Mouse (Mus musculus) forebrain, embryonic 15.5 days (tissue): ENCODE results near the gene Htr3a. TPM values are rescaled to one million over a fixed set of nuclear protein-coding genes. Genes with fewer than 3 reads are reported as not detected.

Experiments
- ATAC-seq: fragments of 200-750 bp; cut with Nextera tagmentation; replicated peaks from 2 replicates; pipeline ENCODE4 v1.8.0; 2017; ENCODE audit warnings: mild to moderate bottlenecking, moderate TSS enrichment, moderate library complexity
- H3K27ac ChIP-seq: fragments of 300-500 bp; sonication (generic); replicated peaks from 2 replicates; pipeline ENCODE4 v1.5.1; 2015; ENCODE audit warnings: mild to moderate bottlenecking, inconsistent platforms
- H3K27me3 ChIP-seq: fragments of 300-500 bp; sonication (generic); 2 replicates; pipeline ENCODE4 v1.6.1; 2015; ENCODE audit warnings: inconsistent platforms
- H3K36me3 ChIP-seq: fragments of 300-500 bp; sonication (generic); 2 replicates; pipeline ENCODE4 v1.6.1; 2015; ENCODE audit warnings: mild to moderate bottlenecking, inconsistent platforms
- H3K4me1 ChIP-seq: fragments of 300-500 bp; sonication (generic); 2 replicates; pipeline ENCODE4 v1.6.1; 2015; ENCODE audit warnings: inconsistent platforms
- H3K4me2 ChIP-seq: fragments of 300-500 bp; sonication (generic); replicated peaks from 2 replicates; pipeline ENCODE4 v1.6.1; 2015; ENCODE audit warnings: mild to moderate bottlenecking, inconsistent platforms
- H3K4me3 ChIP-seq: fragments of 300-500 bp; sonication (generic); 2 replicates; pipeline ENCODE4 v1.5.1; 2015; ENCODE audit warnings: mild to moderate bottlenecking, inconsistent platforms
- H3K9ac ChIP-seq: fragments of 300-500 bp; sonication (generic); replicated peaks from 2 replicates; pipeline ENCODE4 v1.6.1; 2015; ENCODE audit warnings: mild to moderate bottlenecking, inconsistent platforms
- H3K9me3 ChIP-seq: fragments of 300-500 bp; sonication (generic); 2 replicates; pipeline ENCODE4 v1.6.1; 2016; ENCODE audit warnings: inconsistent platforms
- WGBS: fragments of 180-500 bp; shearing (Covaris S2); methylation state at CpG from one replicate; pipeline ENCODE4 v1.1.7; 2015; ENCODE audit warnings: mixed read lengths; 5-methylcytosine and 5-hydroxymethylcytosine counted together
- polyA plus RNA-seq: library from polyadenylated mRNA; unstranded; fragments of >200 nt; fragmentation: Nextera tagmentation; extraction: Ambion mirVana; gene quantifications from 2 replicates; pipeline ENCODE4 v1.2.1, GENCODE M21; 2015

Gene Htr3a
- polyA plus RNA-seq, 1 experiment from 2014 or later = 6.2 TPM

DNA sequence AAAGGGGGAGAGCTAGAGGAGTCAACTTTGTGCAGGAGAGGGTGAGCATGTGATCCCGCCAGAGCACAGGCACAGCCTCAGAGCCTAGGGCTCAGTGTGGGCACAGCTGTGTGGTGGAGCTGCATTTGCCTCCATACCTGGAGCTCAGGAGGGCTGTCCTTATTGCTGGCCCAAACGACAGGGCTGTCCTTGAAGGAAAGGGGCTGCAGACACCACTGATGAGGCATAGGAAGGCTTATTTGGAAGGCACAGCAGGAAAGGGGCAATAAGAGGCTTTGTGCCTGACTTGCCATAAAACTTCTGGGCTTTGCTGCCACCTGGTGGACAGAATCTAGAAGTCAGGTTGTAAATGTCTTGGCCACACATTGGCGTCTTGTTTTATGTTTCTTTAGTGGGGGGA lies 16.9 kb downstream of the Htr3a start:
- Histone ChIP-seq H3K9ac (no peak overlapping the region), H3K36me3 (no peaks in the 10 kb centered on the region), H3K27ac (no peak overlapping the region), H3K9me3 (no peaks in the 10 kb centered on the region), H3K4me2 (no peak overlapping the region), H3K27me3 (peaks cover 5% of the 10 kb centered on the region; the same call in 1 of the 2 replicates), H3K4me1 (peaks cover 19% of the 10 kb centered on the region), H3K4me3 (no peak overlapping the region)
- peak; percentile 53; the same call in 1 of the 2 replicates for ATAC-seq
- 28% methylated on average over 3 of the region's 3 CpGs for WGBS

DNA sequence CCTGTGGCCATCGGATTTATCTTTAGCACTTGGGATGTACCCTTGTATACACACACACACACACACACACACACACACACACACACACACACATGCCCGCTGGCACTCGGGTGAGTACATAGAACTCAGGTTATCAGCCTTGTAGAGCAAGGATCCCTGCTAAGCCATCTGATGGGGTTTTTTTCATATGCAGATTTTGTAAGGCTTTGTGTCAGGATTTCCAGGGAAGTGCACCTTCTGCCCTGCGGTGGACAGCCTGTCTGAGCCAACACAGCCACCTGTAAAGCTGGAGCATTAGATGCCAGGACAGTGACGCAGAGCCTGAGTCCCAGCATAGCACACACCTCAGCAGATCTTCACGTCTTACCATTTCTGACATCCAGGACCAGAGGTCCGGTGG lies 21.8 kb downstream of the Htr3a start:
- Histone ChIP-seq H3K9me3 (no peaks in the 10 kb centered on the region), H3K4me2 (no peak overlapping the region), H3K36me3 (no peaks in the 10 kb centered on the region), H3K4me3 (no peak overlapping the region), H3K4me1 (peaks cover 2% of the 10 kb centered on the region; the same call in 1 of the 2 replicates), H3K27me3 (no peaks in the 10 kb centered on the region), H3K9ac (no peak overlapping the region), H3K27ac (no peak overlapping the region)
- 74% methylated on average over 7 of the region's 7 CpGs for WGBS
- ATAC-seq = no peak

DNA sequence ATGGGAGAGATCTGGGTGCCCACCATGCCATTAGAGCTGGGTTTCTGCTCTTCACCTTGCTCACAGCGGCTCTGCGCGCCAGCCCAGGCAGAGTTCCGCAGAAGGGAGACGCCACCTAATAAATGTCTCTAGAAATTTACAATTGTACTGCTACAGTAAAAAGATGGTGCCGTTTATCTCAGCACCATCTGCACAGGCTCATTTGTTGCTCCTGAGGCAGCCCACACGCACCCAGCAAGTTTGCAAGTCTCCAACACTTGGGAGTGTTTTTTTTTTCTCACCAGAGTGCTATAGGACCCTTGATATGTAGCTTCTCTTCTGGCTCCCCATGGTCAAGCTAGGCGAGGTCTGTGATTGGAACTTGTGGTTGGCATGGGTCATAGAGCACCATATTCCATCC lies 38.0 kb downstream of the Htr3a start:
- 90% methylated on average over 8 of the region's 8 CpGs for WGBS
- Histone ChIP-seq H3K27me3 (no peaks in the 10 kb centered on the region), H3K4me1 (no peaks in the 10 kb centered on the region), H3K4me2 (no peak overlapping the region), H3K36me3 (no peaks in the 10 kb centered on the region), H3K9ac (no peak overlapping the region), H3K27ac (no peak overlapping the region), H3K9me3 (no peaks in the 10 kb centered on the region), H3K4me3 (no peak overlapping the region)
- ATAC-seq = no peak

DNA sequence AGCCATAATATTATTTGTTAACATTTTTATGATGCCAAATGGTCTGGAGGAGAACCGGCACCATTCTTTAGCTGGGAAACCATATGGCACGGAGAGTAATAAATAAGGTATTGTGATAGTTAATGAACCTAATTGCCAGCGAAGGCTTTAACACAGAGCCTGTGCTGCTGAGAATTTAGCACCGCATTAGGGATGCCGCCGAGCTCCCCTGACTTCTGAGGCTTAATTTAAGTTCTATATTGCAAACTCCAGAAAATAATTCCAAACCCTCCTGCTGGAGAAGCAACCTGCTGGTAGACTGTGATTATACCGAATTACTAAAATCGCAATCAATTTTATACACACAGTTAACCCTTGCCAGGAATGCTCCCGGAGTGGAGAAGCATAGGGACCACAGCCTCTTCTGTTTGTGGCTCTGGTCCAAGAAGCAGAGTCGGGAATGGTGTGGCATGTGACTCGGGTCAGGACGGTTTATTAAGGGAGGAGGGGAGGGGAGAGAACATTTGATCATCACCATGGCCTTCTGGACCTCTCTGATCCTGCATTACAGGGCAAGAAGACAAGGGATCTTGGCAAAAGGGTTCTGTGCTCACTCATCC lies 44.3 kb downstream of the Htr3a start:
- no peak for ATAC-seq
- H3K4me1 ChIP-seq = peaks cover 14% of the 10 kb centered on the region
- H3K9ac ChIP-seq = no peak overlapping the region
- no peaks in the 10 kb centered on the region for H3K9me3 ChIP-seq
- 0 out of 2 replicates have a peak, but pooled peaks cover 4% of the 10 kb centered on the region for H3K27me3 ChIP-seq
- no peak overlapping the region for H3K27ac ChIP-seq
- no peak overlapping the region for H3K4me3 ChIP-seq
- 20% methylated on average over 12 of the region's 12 CpGs for WGBS
- no peaks in the 10 kb centered on the region for H3K36me3 ChIP-seq
- H3K4me2 ChIP-seq = no peak overlapping the region

DNA sequence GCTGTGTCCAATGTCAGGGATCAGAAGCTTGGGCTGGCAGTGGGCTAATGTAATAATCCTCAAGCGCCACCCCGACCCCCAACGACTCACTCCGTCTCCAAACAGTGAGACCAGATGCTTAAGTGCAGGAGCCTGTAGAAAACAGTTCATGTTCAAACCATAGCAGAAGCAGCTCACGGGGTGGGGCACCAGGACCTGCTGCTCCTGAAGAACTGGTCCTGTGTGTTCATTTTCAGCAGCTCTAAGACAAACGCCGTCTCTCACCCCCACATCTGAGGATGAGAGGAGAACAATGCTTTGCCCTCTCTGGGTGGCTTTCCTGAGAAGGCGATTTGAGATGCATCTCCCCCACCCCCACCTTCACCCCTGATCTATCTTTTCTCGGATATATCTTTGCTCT lies 45.7 kb downstream of the Htr3a start:
- Histone ChIP-seq H3K9me3 (no peaks in the 10 kb centered on the region), H3K9ac (no peak overlapping the region), H3K4me2 (no peak overlapping the region), H3K36me3 (no peaks in the 10 kb centered on the region), H3K27me3 (0 out of 2 replicates have a peak, but pooled peaks cover 4% of the 10 kb centered on the region), H3K27ac (no peak overlapping the region), H3K4me3 (no peak overlapping the region), H3K4me1 (peaks cover 17% of the 10 kb centered on the region)
- ATAC-seq = no peak
- WGBS = 50% methylated on average over 9 of the region's 9 CpGs

DNA sequence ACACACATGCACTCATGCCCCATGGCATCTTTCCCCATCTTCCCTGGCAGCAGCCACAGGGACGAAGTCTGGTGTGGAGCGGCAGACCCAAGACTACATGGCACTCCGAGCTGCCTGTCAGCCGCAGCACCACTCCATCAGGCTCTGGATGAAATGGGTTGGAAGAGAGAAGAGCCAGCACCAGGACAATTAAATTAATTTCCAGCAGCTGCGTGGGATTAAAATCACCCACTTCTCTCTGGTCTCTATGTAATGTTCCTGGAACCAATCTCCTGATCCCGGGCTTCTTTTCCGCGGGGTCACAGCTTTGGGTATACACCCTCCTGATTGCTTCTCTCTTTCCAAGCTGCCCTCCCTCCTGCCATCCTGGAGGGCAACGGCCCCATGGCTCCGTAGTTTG lies 49.4 kb downstream of the Htr3a start:
- no peak overlapping the region for H3K27ac ChIP-seq
- ATAC-seq = no peak
- no peaks in the 10 kb centered on the region for H3K9me3 ChIP-seq
- no peaks in the 10 kb centered on the region for H3K36me3 ChIP-seq
- peaks cover 9% of the 10 kb centered on the region for H3K4me1 ChIP-seq
- 0 out of 2 replicates have a peak, but pooled peaks cover 4% of the 10 kb centered on the region for H3K27me3 ChIP-seq
- H3K9ac ChIP-seq = no peak overlapping the region
- WGBS = 83% methylated on average over 10 of the region's 10 CpGs
- H3K4me2 ChIP-seq = no peak overlapping the region
- no peak overlapping the region for H3K4me3 ChIP-seq

DNA sequence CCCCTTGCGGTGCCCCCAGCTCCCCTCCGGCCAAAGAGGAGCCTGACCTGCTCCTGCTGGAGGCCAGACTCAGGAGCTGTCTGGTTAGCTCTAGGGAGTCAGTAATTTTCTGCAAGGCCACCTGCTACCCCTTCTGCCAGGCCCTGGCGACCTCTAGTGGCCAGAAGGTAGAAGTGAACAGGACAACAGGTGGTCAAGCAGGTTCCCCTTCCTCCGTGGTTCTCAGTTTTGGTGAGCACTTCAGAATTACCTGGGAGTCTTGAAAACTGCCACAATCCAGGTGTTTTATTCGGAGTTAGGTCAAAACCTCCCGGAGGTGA lies 50.4 kb downstream of the Htr3a start:
- peak; percentile 61; the same call in 1 of the 2 replicates for ATAC-seq
- WGBS = 4% methylated on average over 6 of the region's 6 CpGs
- 0 out of 2 replicates have a peak, but pooled peaks cover under 1% of the 10 kb centered on the region for H3K27me3 ChIP-seq
- H3K36me3 ChIP-seq = no peaks in the 10 kb centered on the region
- H3K27ac ChIP-seq = no peak overlapping the region
- H3K4me1 ChIP-seq = peaks cover 4% of the 10 kb centered on the region; the same call in 1 of the 2 replicates
- H3K4me3 ChIP-seq = no peak overlapping the region
- no peak overlapping the region for H3K4me2 ChIP-seq
- no peaks in the 10 kb centered on the region for H3K9me3 ChIP-seq
- no peak overlapping the region for H3K9ac ChIP-seq

DNA sequence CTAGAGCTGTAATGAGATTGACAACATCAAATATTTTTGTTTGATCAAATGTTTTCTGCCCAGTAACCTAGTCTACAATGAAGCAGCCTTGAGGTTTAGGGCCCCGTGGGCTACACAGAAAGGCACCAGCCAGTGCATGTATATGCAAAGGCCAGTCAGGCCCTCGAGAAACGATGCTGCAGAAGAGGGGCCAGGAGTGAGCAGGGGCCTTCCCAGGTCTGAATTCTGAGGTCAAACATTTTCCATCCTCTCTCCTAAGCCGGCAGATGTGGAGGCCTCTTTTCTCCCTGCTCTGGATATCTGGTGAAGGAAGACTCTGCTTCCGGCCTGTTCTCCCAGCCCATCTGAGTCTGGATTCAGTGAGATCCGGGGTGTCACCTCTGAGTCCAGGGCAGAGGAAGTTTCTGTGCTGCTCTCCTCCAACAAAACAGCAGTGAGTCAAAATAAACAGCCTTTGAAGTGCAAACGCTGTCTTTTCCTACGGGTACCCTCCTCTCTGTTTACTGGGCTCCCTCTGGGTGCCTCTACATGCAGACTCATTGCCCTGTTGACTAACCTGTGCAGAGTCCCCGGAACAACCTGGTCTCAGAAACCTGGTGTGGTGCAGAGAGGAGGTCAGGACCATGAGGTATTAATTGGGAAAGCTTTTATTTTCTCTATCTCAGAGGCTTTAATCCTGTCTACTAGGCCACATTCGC lies 50.9 kb downstream of the Htr3a start:
- Histone ChIP-seq H3K9me3 (no peaks in the 10 kb centered on the region), H3K4me3 (no peak overlapping the region), H3K27ac (no peak overlapping the region), H3K9ac (no peak overlapping the region), H3K4me2 (no peak overlapping the region), H3K27me3 (no peaks in the 10 kb centered on the region), H3K36me3 (no peaks in the 10 kb centered on the region), H3K4me1 (peaks cover 4% of the 10 kb centered on the region; the same call in 1 of the 2 replicates)
- ATAC-seq = no peak
- 25% methylated on average over 10 of the region's 10 CpGs for WGBS

DNA sequence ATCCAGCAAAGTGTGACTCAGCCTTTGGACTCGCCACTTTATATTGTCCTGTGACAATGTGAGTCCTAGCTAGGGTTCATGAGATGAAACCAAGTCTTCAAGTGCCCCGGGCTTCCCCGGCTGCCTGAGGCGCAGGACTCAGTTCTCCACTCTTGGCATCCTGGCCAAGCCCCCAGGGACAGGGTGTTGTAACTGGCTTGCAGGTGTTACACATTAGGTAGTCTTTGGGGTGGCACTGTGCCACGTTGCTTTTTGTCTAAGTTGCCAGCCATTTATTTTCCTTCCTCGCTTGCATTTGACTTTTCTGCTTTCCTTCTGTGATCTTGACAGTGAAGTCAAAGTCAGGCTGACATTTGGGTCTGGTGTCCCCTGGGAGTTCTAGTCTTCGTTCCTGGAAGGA lies 53.0 kb downstream of the Htr3a start:
- Histone ChIP-seq H3K4me1 (peaks cover 4% of the 10 kb centered on the region; the same call in 1 of the 2 replicates), H3K4me2 (no peak overlapping the region), H3K9ac (no peak overlapping the region), H3K4me3 (no peak overlapping the region), H3K27ac (no peak overlapping the region), H3K27me3 (no peaks in the 10 kb centered on the region), H3K9me3 (no peaks in the 10 kb centered on the region), H3K36me3 (no peaks in the 10 kb centered on the region)
- no peak for ATAC-seq
- 80% methylated on average over 7 of the region's 7 CpGs for WGBS

DNA sequence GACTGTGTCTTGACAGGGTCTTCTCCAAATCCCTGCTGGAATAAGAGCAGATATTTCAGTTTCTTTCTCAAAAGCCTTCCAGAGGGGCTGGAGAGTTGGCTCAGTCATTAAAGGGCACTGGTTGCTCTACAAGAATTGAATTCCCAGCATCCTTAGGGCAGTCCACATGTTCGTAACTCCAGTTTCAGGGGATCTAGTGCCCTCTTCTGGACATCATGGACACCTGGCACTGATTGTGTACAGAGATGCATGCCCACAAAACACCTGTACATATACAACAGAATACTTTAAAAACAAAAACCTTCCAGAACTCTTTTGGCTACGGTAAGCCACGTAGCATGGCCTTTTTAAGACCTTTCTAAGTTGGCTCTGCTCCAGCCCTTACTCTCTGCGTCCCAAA lies 54.7 kb downstream of the Htr3a start:
- no peak for ATAC-seq
- Histone ChIP-seq H3K27me3 (no peaks in the 10 kb centered on the region), H3K36me3 (no peaks in the 10 kb centered on the region), H3K9ac (no peak overlapping the region), H3K9me3 (no peaks in the 10 kb centered on the region), H3K27ac (no peak overlapping the region), H3K4me1 (no peaks in the 10 kb centered on the region; the same call in 1 of the 2 replicates), H3K4me3 (no peak overlapping the region), H3K4me2 (no peak overlapping the region)
- 78% methylated on average over 4 of the region's 4 CpGs for WGBS

DNA sequence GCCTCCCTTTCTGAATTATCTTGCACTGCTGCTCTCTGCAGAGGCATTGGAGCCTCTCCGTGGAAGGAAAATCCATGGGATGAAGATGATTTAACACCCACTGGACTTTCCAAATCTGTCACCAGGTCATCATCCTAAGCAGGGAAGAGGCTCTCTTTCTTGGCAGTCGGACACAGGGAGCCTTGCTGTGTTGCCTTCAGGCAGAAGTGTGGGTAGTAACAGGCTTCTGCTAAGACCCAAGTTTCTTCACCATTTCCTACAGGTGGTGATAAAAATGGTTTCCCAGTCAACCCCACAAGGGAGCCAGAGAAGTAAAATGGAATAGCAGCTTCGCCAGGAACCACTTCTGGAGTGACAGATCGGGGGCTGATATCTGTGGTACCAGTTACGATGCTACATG lies 61.4 kb downstream of the Htr3a start:
- Histone ChIP-seq H3K36me3 (no peaks in the 10 kb centered on the region), H3K4me1 (no peaks in the 10 kb centered on the region), H3K27me3 (no peaks in the 10 kb centered on the region), H3K4me2 (no peak overlapping the region), H3K27ac (no peak overlapping the region), H3K9ac (no peak overlapping the region), H3K4me3 (no peak overlapping the region), H3K9me3 (no peaks in the 10 kb centered on the region)
- WGBS = 91% methylated on average over 5 of the region's 5 CpGs
- ATAC-seq = no peak
